Mouse (Mus musculus) adrenal gland, postnatal 4 days (tissue): ENCODE data around the gene Tbp. TPM values are rescaled to one million over a fixed set of nuclear protein-coding genes. Genes with fewer than 3 reads are reported as not detected.

ENCODE experiments used
- DNase-seq, 2 experiments: peaks; one replicate each; pipeline ENCODE4 v3.0.0; 2021 to 2022; ENCODE audit warnings: low spot score in 2 of 2, mixed read lengths in 2 of 2
- long read RNA-seq, 2 experiments: library from polyadenylated mRNA; stranded (forward); transcript quantifications; one replicate each; pipeline ENCODE4 v2.0.0; 2021
- total RNA-seq, 2 experiments: library from RNA; stranded (reverse); gene quantifications; 2 replicates each; pipeline ENCODE4 v1.2.3; 2021

Gene Tbp
- total RNA-seq = 10 to 100 TPM; 44.1 to 45.5 TPM
- long read RNA-seq, experiment 1, full-length matches to known transcripts = 3 of 10 reads
- long read RNA-seq, experiment 1, partial matches to known transcripts = 2 of 10 reads
- long read RNA-seq, experiment 1, other reads (novel, unspliced or antisense) = 5 of 10 reads
- long read RNA-seq, experiment 2, full-length matches to known transcripts = 5 of 11 reads
- long read RNA-seq, experiment 2, partial matches to known transcripts = 3 of 11 reads
- long read RNA-seq, experiment 2, other reads (novel, unspliced or antisense) = 3 of 11 reads

GRCm38 (mm10) chr17:15499656-15500394, at the start of gene Tbp, which contains the start of gene Psmb1:
Gene Tbp (plus strand): TSS chr17:15499888.
Gene Psmb1 (minus strand): TSS chr17:15499751.
- DNase-seq = peak; percentile 84 to 93

DNA sequence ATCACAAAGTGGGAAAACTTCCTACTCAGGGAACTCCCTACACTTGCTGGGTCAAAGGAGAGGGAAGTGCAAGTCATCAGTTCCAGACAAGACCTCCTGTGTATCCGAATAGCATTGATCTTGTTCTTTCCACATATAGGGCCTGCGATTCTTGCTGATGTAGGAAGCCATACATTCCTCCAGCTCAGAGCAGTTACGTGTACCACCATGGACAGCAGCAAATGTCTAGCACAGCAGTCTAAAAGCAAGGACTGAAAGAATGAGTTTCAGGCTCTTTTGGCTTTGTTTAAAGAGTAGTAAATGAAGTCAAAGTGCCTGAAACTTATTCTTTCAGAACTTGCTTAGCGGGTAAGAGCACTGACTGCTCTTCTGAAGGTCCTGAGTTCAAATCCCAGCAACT, 44.5 kb upstream of the Tbp start:
- no peak for DNase-seq

DNA sequence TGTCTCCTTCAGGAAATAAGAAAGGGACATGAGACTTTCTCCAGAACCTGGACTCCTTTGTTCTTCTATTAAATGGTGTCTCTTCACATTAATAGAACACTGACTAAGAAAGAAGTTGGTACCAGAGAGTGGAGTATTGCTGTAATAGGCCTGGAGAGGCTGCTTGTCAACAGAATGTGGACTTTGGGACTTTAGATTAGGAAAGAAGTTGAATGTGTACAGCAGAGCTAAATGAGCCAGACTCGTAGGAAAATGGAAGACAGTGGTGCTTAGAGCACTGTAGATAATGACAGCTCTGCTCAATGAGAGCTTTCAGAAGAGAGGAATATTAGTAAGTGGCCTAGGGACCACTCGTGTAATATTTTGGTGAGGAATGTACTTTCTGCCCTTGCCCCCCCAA, 43.1 kb upstream of the Tbp start:
- DNase-seq = no peak

DNA sequence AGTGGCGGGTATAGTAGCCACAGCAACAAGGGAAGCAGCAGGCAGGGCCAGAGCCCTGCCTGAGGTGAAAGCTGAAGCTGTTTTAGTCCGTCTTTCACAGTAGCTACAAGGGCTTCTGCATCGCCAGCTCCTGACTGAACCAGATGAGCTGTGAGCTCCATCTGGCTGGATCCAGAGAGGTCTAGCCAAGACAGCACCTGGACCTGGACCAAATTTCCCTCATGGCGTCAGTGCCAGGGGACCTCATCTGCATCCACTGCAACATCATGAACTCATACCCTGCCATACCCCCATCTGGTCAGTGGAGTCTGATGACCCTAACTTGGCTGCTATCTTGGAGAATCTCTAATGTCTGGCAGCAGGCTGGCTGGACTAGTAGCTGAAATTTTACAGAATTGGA, 39.9 kb upstream of the Tbp start:
- no peak for DNase-seq

GRCm38 (mm10) chr17:15461921-15462495, 37.7 kb upstream of the Tbp start:
- DNase-seq = no peak

GRCm38 (mm10) chr17:15467669-15468068, 32.0 kb upstream of the Tbp start:
- peak; percentile 29 to 35 for DNase-seq

DNA sequence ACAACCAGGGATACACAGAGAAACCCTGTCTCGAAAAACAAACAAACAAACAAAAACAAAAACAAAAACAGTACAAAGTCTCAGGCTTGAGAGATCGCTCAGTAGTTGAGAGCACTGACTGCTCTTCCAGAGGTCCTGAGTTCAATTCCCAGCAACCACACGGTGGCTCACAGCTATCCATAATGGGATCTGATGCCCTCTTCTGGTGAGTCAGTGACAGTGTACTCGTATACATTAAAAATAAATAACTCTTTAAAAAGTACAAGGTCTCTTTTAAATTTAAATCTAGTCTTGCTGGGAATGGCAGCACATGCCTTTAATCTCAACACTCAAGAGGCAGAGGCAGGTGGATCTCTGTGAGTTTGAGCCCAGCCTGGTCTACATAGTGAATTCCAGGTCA, 27.0 kb upstream of the Tbp start:
- no peak for DNase-seq

GRCm38 (mm10) chr17:15490542-15490941, 9.1 kb upstream of the Tbp start:
- no peak for DNase-seq

GRCm38 (mm10) chr17:15497882-15498752, 1.6 kb upstream of the Tbp start:
- peak; percentile 85 to 92 for DNase-seq

GRCm38 (mm10) chr17:15498753-15499113, 955 bp upstream of the Tbp start:
- no peak for DNase-seq

DNA sequence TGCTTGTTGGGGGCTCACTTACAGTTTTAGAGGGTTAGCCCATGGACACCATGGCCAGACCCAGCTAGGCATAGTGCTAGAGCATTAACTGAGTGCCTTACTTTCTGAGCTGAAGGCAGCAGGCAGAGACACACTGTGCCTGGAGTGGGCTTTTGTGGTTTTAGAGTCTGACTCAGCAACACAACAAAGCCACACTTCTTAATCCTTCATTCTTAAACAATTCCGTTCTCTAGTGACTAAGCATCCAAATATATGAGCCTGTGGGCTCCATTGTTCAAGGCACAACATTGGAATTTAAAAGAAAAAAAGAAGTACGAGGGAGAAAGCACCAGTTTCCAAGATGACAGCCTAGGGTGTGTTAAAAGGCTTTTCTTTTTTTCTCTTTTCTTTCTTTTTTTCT, 11.0 kb downstream of the Tbp start:
- DNase-seq = no peak

GRCm38 (mm10) chr17:15517776-15518175, 18.1 kb downstream of the Tbp start:
- DNase-seq = no peak

GRCm38 (mm10) chr17:15518186-15518585, 18.5 kb downstream of the Tbp start:
- no peak for DNase-seq

GRCm38 (mm10) chr17:15518766-15519165, 19.1 kb downstream of the Tbp start:
- no peak for DNase-seq

- no peak for DNase-seq
Measured at GRCm38 (mm10) chr17:15526304-15526703, 26.6 kb downstream of the Tbp start.

- peak; percentile 80 to 92 for DNase-seq
Measured at GRCm38 (mm10) chr17:15526986-15527810, 27.5 kb downstream of the Tbp start, which contains the start of gene Pdcd2. Gene Pdcd2 (minus strand): TSS chr17:15527301.

DNA sequence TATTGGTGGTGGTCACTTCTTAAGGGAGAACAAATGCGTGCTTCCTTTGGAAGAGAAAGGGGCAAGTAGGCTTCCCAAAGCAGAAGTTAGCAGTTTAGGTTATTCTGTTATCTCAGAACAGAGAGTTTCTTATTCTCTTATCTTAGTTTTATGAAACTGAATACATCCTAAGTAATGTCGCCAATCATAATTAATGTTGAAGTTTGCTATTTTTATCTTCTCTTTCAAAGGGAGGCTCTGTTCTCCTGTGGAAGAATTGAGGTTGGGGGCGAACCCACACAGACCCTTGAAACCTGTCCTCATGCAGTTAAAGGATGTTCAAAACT, 28.1 kb downstream of the Tbp start:
- DNase-seq = no peak

- no peak for DNase-seq
Measured at GRCm38 (mm10) chr17:15528887-15529286, 29.2 kb downstream of the Tbp start.

GRCm38 (mm10) chr17:15530141-15530540, 30.5 kb downstream of the Tbp start:
- no peak for DNase-seq

- DNase-seq = no peak
Measured at GRCm38 (mm10) chr17:15535162-15535800, 35.6 kb downstream of the Tbp start.
